9 mouse cellular contexts compared by ENCODE assay signal in genomic region chr17:56302363-56302996, GRCm38 (mm10). TPM values are rescaled to one million over a fixed set of nuclear protein-coding genes. Genes with fewer than 3 reads are reported as not detected.
DNase-seq lines count a peak whose midpoint lies in the region; ATAC-seq lines count a peak whose summit lies in the region.
"Had no signal": no experiment of that assay in that cellular context is flagged by ENCODE, and none has a peak within 500 bp of the region (broad histone marks: within the 10 kb centered on the region; RNA-seq: fewer than 3 reads in every experiment).

No protein-coding gene starts in this region.

- peak overlapping the region; percentile 80 for H3K4me3 ChIP-seq in heart, embryonic 12.5 days
- peak overlapping the region; percentile 96 for H3K4me3 ChIP-seq in hindbrain, embryonic 10.5 days
- H3K4me3 ChIP-seq in stomach, embryonic 15.5 days (replicated peaks), result peak overlapping the region; percentile 83; the same call in 1 of the 2 replicates

- H3K27ac ChIP-seq in heart, embryonic 12.5 days (ENCODE audit: poor library complexity, severe bottlenecking), result peak overlapping the region; percentile 87
- peak overlapping the region; percentile 97 for H3K27ac ChIP-seq in hindbrain, embryonic 10.5 days
- H3K27ac ChIP-seq in stomach, embryonic 15.5 days, result peak overlapping the region; percentile 90

- peak overlapping the region; percentile 99 for H3K4me2 ChIP-seq in heart, embryonic 12.5 days
- H3K4me2 ChIP-seq in stomach, embryonic 15.5 days, result peak overlapping the region; percentile 97

- no peaks in the 10 kb centered on the region for H3K9me3 ChIP-seq in heart, embryonic 12.5 days (replicated peaks)
- no peaks in the 10 kb centered on the region for H3K9me3 ChIP-seq in hindbrain, embryonic 10.5 days
- no peaks in the 10 kb centered on the region for H3K9me3 ChIP-seq in stomach, embryonic 15.5 days

- H3K27me3 ChIP-seq in heart, embryonic 12.5 days (replicated peaks), result no peaks in the 10 kb centered on the region
- H3K27me3 ChIP-seq in hindbrain, embryonic 10.5 days (ENCODE audit: insufficient read depth, poor library complexity, severe bottlenecking), result no peaks in the 10 kb centered on the region
- H3K27me3 ChIP-seq in stomach, embryonic 15.5 days (replicated peaks), result no peaks in the 10 kb centered on the region

- DNase-seq in heart, adult 8-10 months (ENCODE audit: low spot score), result no peak
- DNase-seq in adrenal gland, postnatal 25 days, result peak; percentile 56
- DNase-seq in hindbrain, embryonic 10.5 days (ENCODE audit: low spot score), result peak; percentile 75
- DNase-seq in liver, result peak; percentile 65
- no peak for DNase-seq in layer of hippocampus, adult 9-10 months (ENCODE audit: low spot score)
- no peak for DNase-seq in spleen, postnatal 36 days (ENCODE audit: low spot score in 2 of 2)

- peak; percentile 30; the same call in 1 of the 2 replicates for ATAC-seq in heart, embryonic 12.5 days (ENCODE audit: insufficient number of reproducible peaks, low FRiP score)
- ATAC-seq in stomach, embryonic 15.5 days (ENCODE audit: insufficient read depth, low FRiP score, low read depth), result peak; percentile 15

- peaks cover 23% of the 10 kb centered on the region for H3K36me3 ChIP-seq in heart, embryonic 12.5 days
- peaks cover 28% of the 10 kb centered on the region for H3K36me3 ChIP-seq in hindbrain, embryonic 10.5 days
- H3K36me3 ChIP-seq in stomach, embryonic 15.5 days, result no peaks in the 10 kb centered on the region

- peak overlapping the region; percentile 88 for H3K9ac ChIP-seq in heart, embryonic 12.5 days
- H3K9ac ChIP-seq in stomach, embryonic 15.5 days, result no peak overlapping the region

- WGBS in heart, embryonic 12.5 days, result 30% methylated on average over 13 of the region's 13 CpGs
- WGBS in hindbrain, embryonic 10.5 days, result 26% methylated on average over 13 of the region's 13 CpGs
- WGBS in stomach, embryonic 15.5 days, result 33% methylated on average over 13 of the region's 13 CpGs

- peaks cover 33% of the 10 kb centered on the region for H3K4me1 ChIP-seq in heart, embryonic 12.5 days (replicated peaks)
- peaks cover 52% of the 10 kb centered on the region for H3K4me1 ChIP-seq in hindbrain, embryonic 10.5 days (replicated peaks)
- H3K4me1 ChIP-seq in stomach, embryonic 15.5 days, result peaks cover 42% of the 10 kb centered on the region

RNA-seq across cellular contexts. Expression of gene Uhrf1, which starts 0.6 kb away (rescaled TPM):
- polyA plus RNA-seq in heart, embryonic 12.5 days (2016; fragmentation: Nextera tagmentation; extraction: Ambion mirVana), result 88.4 and 91.2 TPM in 2 replicates
- 1 to 10 TPM; 1.5 to 2.6 (median 2.2) TPM for total RNA-seq in heart, adult 8-10 months (2022)
- 14.1 and 14.8 TPM in 2 replicates for total RNA-seq in adrenal gland, postnatal 25 days (2021)
- polyA plus RNA-seq in hindbrain, embryonic 10.5 days (2016; fragmentation: Nextera tagmentation; extraction: Ambion mirVana), result 196 and 300 TPM in 2 replicates
- polyA plus RNA-seq in stomach, embryonic 15.5 days (2015; fragmentation: Nextera tagmentation; extraction: Ambion mirVana), result 103 and 110 TPM in 2 replicates

RNA-seq across cellular contexts. Expression of gene Arrdc5, which starts 2.4 kb away (rescaled TPM):
- not detected in 2 replicates for polyA plus RNA-seq in heart, embryonic 12.5 days (2016; fragmentation: Nextera tagmentation; extraction: Ambion mirVana)
- total RNA-seq in heart, adult 8-10 months (2022), result under 1 TPM in 1 of 4 experiments, not detected in 3; 0.41 TPM
- total RNA-seq in adrenal gland, postnatal 25 days (2021), result not detected in 2 replicates
- polyA plus RNA-seq in hindbrain, embryonic 10.5 days (2016; fragmentation: Nextera tagmentation; extraction: Ambion mirVana), result not detected in 2 replicates
- polyA plus RNA-seq in stomach, embryonic 15.5 days (2015; fragmentation: Nextera tagmentation; extraction: Ambion mirVana), result not detected in 2 replicates
- total RNA-seq: hematopoietic stem cell, adult 5-6 weeks had no signal

RNA-seq across cellular contexts. Expression of gene Plin3, which starts 9.8 kb away (rescaled TPM):
- polyA plus RNA-seq in heart, embryonic 12.5 days (2016; fragmentation: Nextera tagmentation; extraction: Ambion mirVana), result 59.1 and 60.0 TPM in 2 replicates
- 100 to 1,000 TPM; 172 to 233 (median 219) TPM for total RNA-seq in heart, adult 8-10 months (2022)
- 59.7 and 102 TPM in 2 replicates for total RNA-seq in adrenal gland, postnatal 25 days (2021)
- polyA plus RNA-seq in hindbrain, embryonic 10.5 days (2016; fragmentation: Nextera tagmentation; extraction: Ambion mirVana), result 50.9 and 61.6 TPM in 2 replicates
- 90.7 and 93.1 TPM in 2 replicates for polyA plus RNA-seq in stomach, embryonic 15.5 days (2015; fragmentation: Nextera tagmentation; extraction: Ambion mirVana)

RNA-seq across cellular contexts. Expression of gene Kdm4b, which starts 23.4 kb away (rescaled TPM):
- polyA plus RNA-seq in heart, embryonic 12.5 days (2016; fragmentation: Nextera tagmentation; extraction: Ambion mirVana), result 34.3 and 37.1 TPM in 2 replicates
- total RNA-seq in heart, adult 8-10 months (2022), result 10 to 100 TPM; 29.0 to 34.4 (median 32.4) TPM
- total RNA-seq in adrenal gland, postnatal 25 days (2021), result 38.1 and 52.4 TPM in 2 replicates
- 51.5 and 65.8 TPM in 2 replicates for polyA plus RNA-seq in hindbrain, embryonic 10.5 days (2016; fragmentation: Nextera tagmentation; extraction: Ambion mirVana)
- 27.8 and 33.9 TPM in 2 replicates for polyA plus RNA-seq in stomach, embryonic 15.5 days (2015; fragmentation: Nextera tagmentation; extraction: Ambion mirVana)

RNA-seq across cellular contexts. Expression of gene Ticam1, which starts 25.9 kb away (rescaled TPM):
- 8.6 and 9.5 TPM in 2 replicates for polyA plus RNA-seq in heart, embryonic 12.5 days (2016; fragmentation: Nextera tagmentation; extraction: Ambion mirVana)
- 1 to 10 TPM; 6.9 to 9.5 (median 8.1) TPM for total RNA-seq in heart, adult 8-10 months (2022)
- 25.1 and 28.8 TPM in 2 replicates for total RNA-seq in adrenal gland, postnatal 25 days (2021)
- polyA plus RNA-seq in hindbrain, embryonic 10.5 days (2016; fragmentation: Nextera tagmentation; extraction: Ambion mirVana), result 2.4 and 2.6 TPM in 2 replicates
- polyA plus RNA-seq in stomach, embryonic 15.5 days (2015; fragmentation: Nextera tagmentation; extraction: Ambion mirVana), result 6.6 and 7.8 TPM in 2 replicates

Comparison
In these comparisons a context has a peak if more than half of its experiments do, and no peak if none do; other contexts are left out.
1. DNase-seq: peak in adrenal gland, postnatal 25 days (single experiment), hindbrain, embryonic 10.5 days (single experiment) and liver (single experiment); none in heart, adult 8-10 months (single experiment), layer of hippocampus, adult 9-10 months (single experiment) and spleen, postnatal 36 days (0 of 2).
2. Peak in every context shown above with its lines, with median percentiles within 50 percentile points of each other: H3K27ac ChIP-seq and H3K4me3 ChIP-seq.